Mouse (Mus musculus) neural tube, embryonic 10.5 days (tissue): ENCODE results near the gene Ccdc188.
A peak's percentile ranks its signal among the peaks of the same experiment; 100 is the strongest.

ENCODE experiments used
- DNase-seq: peaks from one replicate; pipeline ENCODE4 v3.0.0-alpha.2; 2017; ENCODE audit warnings: low spot score; ENCODE audit errors: extremely low spot score

Ccdc188 gene

DNA sequence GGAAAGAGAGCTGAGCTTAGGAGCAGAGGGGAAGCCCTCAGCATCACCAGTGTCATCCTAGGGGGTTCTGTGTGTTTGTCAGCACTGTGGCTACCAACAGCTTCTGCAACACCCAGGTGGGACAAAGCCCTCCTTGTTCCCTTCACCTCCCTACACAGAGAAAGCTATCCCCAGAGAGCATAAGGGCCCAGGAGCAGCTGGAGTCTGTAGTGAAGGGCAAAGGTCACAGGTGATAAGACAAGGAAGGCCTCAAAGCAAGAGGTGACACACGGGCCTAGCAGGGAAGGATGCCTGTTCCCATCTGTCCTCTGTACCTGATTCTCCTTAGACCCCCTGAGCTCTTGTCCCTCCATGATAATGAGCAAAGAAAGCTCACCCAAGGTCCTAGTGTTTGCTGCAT is 16.1 kb upstream of the Ccdc188 start:
- DNase-seq = no peak

DNA sequence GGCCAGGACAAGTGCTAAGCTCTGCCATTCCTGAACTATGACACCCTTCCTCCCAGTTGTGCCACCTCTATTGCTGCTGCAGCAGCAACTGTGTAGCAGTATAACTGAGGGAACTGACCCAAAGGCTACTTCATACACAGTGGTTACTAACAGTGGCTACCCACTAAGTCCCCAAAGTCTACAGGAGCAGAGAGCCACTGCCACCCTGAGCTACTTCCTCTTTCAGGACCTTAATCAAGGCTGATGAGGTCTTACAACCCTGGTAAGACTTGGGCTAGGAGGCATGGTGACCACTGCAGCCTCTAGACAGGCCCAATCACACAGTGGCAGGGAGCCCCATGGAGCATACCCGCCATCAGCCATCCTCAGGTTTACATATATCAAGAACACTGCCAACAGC is 15.6 kb upstream of the Ccdc188 start:
- no peak for DNase-seq

DNA sequence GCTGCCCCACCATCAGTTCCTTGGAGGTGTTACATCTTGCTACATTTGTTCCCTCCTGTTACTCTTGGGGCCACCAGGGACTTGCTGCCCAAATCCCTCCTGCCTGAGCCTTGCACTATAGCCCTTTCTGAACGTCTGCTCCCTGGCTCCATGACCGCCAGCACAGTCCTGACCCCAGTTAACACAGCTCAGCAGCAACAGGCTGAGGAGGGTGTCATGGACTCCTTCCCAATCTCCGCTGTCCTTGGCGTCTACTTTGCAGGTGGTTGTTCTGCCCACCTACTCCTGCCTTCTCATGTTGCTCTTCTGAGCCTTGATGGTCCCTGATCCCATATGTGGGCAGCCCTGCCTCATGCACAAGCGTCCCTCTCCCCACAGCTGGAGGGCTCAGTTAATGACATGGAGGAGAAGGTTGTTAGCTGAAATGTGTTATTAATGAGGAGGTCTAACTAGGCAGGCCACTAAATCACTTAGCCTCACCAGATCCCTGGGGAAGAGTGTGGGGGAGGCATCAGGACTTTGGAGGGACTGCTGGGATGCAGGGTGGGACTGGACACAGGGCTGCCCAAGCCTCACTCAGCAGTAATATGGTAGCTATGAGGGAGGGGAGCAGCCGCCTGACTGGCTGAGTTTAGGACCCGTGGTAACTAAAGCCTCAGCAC is 14.1 kb upstream of the Ccdc188 start:
- DNase-seq = no peak

DNA sequence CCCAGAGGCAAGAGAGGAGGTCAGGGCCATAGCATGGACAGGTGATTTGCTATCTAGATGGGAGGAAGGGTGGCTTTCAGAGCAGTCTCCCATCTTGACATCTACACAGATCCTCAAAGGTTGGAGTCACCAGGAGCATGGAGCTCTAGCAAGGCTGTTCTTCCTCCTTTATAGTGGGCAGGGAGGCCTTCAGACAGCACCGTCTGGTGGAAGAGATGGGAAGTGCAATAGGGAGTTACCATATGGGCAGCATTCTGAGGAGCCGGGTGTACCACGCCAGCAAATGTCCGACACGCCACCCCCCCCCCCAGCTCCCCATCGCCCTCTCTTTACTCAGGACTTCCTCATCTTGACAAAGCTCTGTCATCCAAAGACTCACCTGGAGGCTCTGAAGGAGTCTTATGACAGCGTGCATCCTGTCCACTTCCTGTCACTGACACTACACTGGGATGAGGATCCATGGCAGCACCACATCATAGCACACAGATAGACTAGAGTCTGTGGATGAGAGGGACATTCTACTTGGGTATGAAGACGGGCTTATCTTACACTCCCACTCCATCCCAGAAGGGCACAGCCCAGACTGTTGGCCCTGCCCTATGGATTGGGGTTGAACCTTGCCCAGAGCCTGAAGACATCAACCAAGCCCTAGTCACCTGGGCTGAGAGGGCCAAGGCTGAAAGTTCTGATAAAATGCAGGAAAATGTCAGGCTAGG is 6.8 kb upstream of the Ccdc188 start:
- peak; percentile 65 for DNase-seq

DNA sequence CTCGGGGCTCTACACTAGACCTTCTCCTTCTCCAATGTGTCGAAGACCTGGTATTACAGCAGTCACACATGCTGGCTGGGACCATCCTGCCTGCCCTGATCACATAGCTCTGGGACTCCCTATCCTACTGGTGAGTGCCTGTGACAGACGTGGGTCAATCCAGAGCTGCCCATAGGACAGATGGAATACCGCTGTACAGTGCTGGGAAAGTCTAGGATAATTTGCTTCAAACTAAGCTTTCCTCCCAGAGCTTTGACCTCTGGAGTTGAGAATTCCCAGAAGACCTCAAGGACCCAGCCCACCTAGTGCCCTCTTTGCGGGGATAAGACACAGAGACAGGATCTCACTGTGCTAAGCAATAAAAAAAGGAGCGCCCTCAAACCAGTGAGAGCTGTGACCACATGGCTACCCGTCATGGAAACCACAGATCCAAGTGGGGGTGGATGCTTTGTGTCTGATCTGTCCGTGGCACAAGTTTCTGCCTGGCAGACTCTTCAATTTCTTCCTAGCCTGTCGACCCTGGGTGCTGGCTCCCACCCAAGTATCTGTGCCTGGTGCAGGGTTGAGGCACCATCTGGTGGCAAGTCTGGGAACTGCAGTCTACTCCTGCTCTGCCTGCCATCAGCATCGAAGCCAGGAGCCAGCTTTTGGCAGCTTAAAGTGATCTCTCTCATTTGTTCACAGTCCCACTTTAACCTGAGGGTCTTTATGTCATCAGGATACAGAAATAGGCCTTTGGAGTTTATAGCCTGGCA is 6.1 kb upstream of the Ccdc188 start:
- peak; percentile 91 for DNase-seq

DNA sequence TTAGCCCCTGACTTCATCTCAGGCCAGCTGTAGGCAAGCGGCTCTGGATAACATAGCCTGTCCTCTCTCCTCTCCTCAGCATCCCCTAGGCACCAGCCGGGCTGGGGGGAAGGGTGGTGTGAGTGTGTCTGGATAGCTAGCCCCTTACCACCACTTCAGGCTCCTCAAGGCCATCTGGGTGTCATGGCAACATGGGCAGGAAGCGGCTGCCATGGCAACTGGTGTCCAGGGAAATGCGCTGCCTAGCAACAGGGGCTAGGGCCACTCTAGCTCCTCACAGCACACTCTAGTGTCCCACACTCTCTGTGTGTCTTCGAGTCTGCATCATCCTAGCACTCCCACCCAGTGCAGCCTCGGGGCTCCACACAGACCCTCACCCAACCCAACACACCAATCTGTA is 4.0 kb upstream of the Ccdc188 start:
- peak; percentile 85 for DNase-seq

DNA sequence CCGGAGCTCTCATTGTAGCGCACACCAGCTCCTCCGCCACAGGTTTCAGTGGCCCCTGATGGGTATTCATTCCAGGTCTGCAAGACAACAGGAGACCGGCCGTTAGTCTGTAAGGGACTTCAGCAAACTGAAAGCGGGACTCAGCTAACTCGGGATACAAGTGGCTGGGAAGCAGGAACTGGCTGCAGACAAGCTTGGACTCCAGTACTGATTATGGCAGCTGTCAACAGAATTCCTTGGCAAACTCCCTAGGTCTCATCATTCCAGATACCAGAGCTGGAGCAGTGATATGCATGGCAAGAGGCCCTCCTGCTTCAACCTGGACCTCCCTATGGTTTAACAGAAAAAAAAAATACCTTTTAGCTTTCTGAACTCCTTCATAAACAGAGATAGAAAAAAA is 2.8 kb upstream of the Ccdc188 start:
- DNase-seq = no peak

DNA sequence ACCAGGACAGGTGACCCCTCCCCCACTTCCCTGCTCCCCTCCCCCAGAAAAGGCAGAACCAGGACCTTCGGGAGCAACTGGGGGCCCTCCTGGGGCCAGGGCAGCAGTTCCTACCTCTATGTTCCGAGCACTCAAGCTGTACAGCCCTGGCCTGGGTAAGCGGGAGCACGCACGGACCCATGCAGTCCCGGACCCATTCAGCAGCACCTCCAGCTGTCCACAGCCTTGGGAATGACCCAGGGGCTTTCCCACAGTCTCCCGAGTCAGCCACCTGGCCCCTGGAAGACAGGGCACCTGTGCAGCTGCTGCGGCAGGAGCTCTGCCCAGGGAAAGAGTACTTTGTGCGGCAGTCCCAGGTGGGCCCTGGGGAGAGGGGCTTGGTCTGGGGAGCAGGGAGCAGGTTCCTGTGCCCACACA is 909 bp downstream of the Ccdc188 start:
- DNase-seq = no peak

DNA sequence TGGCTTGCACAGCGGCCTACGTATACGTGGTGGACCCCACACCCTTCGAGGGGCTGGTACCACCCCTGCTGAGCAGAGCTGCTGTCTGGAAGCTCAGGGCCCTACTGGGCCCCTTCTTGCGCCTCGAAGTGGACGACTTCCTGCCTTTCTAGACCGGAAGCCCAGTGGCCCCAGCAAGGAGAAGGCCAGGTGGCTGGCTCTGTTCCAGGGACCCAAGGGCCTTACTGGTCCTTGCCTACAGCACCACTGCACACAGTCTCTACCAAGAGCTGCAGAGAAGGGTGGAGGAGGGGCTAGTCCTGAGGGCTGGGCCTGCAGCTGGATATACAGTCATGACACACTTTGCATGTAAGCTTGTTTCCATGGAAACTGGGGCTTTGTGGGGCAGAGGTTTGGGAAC is 2.3 kb downstream of the Ccdc188 start:
- DNase-seq = no peak

DNA sequence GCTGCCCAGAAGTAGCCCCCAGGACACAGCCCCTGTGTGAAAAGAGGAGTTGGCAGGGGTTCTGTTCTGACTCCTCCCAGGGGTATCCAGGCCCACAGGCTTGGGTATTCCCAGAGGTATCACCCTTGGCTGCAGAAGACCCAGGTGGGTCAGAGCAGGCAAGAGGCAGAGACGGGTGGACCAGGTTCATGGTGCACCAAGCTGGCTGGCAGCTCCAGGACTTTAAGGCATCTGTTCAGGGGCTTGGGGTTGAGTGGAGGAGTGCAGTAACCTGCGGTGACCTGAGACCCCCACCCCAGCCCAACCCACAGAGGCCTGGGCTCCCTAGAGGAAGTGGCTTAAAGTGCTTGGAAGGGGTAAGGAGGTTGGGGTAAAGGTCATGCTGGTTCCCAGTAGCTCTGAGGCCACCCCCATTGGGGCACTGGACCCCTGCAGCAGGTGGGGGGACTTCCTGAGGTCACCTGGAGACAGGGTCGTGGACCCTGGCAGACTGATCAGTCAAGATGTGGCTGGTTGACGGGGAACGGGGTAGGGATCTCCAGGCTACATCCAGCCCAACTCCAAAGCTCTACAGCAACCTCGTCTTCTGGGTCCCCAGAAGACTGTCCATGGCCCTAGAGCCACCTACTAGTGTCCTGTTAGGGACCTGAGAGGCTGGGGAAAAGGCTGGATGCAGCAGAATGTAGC is 3.3 kb downstream of the Ccdc188 start:
- no peak for DNase-seq

DNA sequence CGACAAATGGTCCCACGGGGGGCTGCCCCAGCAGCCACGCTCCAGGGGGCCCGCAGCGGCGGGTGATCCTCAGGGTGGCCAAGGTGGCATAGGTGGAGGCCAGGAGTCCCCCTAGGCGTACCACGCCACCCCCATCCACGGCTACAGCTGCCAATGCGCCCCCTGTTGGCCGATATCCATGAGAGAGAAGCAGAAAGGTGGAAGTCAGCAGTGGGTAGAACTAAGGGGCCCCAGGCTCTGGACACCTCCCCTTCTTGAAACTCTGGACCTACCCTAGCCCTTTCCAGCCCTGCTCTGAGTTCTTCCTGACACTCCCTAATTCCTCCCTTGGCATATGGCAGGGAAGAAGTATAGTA is 3.8 kb downstream of the Ccdc188 start:
- DNase-seq = no peak

DNA sequence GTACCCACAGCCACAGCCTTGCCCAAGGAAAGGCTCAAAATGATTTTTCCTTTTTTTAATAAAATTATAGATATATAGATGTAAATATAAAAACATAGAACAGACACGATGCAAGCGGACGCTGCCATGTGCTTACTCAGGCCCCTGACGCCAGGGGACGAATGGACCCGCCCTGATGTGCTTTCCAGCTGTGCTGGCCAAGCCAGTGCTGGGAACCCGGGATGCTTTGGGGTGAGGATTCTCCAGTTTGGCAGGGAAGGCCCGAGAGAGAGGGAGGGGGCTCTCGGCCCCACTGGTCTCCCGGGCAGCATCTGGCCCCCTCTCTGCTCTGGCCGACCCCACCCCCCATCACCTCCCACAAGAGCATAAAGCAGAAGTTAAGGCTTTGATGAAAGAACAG is 4.5 kb downstream of the Ccdc188 start:
- no peak for DNase-seq

DNA sequence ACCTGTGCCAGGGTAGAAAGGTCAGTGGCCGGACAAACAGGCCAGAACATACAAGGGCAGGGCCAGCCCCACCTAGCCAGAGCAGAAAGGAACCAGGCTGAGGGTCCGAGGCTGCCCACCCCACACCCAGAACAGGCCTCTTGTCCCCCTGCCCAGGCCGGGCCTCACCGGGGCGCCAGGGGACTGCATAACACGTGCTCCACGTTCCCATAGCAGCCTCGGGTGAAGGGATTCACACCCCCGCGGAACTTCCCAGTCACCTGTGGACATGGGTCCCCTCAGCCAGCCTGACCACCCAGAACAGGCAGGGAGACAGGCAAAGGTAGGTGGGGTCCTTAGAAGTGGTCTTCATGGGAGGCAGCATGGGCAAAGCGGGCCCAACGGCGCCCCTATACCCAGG is 9.5 kb downstream of the Ccdc188 start:
- no peak for DNase-seq

DNA sequence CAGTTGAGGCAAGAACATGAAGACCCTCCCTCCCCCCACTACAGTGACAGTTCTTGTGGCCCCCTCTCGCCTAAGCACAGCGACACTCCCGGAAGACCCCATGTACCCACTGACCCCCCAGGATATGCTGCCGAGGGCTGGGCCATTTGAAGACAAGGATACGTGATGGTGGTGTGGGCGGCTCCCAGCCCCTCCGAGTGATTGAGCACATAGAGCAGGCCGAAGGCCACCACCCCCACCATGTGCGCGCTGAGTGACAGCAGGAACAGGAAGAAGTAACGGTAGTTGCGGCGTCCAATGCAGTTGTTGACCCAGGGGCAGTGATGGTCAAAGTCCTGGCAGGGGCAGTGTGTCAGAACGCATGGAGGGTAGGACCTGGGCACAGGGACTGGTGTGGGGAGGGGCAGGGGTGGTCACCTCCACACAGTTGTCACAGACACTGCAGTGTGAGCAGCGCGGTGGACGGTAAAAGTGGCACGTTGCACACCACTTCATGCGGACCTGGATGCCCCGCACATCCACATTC is 10.3 kb downstream of the Ccdc188 start:
- DNase-seq = no peak

DNA sequence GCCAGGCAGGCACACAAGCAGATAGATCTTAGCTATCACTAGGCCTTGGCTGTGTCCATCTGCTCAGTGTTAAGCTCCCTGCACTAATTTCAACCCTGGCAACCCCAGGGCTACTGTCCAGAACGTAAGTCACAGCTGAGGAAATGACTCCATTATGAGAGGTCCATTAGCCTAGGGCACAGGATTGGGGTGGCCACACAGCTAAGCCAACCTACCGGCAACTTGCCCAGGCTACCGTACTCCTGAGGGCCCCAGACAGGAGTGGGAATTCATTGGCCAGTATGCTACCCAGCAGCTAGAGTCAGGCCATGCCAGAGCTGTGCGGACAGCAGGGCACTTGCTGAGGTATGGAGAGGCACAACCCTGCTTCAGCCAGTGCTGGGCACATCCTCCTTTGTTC is 11.2 kb downstream of the Ccdc188 start:
- no peak for DNase-seq

DNA sequence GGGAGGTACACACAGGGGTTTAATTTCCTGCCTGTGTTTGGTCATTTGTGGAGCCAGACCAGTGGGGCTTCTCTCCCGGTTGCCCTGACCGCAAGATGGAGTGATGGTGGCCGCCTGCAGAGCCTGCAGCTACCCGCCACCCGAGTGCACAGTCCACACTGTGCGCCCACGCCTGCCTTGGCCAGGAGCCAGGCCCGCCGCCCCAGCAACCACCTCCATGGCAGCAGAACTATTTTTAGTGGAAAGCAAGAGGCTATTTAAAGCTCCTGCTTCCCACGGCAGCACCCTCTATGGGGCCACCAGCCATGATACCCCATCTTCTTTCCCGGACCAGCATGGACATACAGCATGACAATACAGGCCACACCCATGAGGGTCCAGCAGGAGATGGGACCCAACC is 11.9 kb downstream of the Ccdc188 start:
- DNase-seq = no peak

DNA sequence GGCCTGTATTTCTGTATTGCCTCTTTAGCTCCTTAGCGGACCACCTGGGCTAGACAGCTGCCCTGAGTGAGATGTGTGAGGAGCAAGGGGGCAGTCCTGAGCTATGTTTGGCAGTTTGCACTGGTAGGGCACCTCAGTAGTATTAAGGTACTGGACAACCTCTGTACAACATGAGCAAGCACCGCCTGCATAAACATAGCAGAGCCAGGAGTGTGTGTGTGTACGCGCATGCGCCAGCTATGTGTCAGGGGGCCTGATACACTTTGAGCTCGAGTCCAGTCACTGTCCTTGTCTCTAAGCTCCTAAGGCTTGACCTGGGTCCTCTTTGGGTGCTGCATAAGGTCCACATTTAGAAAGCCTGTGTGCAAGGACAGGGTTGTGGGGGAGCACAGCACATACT is 12.9 kb downstream of the Ccdc188 start:
- no peak for DNase-seq

DNA sequence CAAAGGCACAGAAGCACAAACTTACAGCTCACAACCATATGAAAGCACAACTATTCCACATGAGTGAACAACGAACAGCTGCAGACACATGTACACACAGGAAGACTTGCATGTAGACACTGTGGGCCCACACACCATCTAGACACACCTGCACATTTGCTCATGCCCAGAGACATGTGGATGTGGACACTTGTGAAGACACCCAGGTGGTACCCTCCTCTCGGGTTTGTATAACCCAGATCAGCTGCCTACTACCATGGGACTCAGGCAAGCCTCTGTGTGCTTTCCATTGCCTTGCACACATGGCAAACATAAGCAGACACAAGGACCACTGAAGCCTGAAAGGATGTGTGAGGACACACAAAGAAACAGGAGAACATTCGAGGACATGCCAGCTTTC is 13.4 kb downstream of the Ccdc188 start:
- no peak for DNase-seq

DNA sequence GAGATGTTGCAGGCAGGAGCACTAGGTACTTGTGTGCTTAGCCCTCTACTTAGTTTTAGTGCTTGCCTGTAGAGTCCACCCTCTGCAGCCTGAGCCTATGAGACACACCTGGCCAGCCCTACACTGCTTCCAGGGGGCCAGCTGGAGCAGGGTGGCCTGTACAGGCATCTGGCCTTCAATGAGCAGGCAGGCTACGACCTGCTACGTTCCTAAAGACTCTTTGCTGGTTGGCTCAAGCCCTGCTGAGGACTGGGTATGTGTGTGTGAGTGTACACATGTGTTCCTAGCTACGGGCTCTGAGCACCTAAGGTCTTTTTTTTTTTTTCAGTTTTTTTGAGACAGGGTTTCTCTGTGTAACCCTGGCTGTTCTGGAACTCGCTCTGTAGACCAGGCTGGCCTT is 13.8 kb downstream of the Ccdc188 start:
- DNase-seq = no peak

DNA sequence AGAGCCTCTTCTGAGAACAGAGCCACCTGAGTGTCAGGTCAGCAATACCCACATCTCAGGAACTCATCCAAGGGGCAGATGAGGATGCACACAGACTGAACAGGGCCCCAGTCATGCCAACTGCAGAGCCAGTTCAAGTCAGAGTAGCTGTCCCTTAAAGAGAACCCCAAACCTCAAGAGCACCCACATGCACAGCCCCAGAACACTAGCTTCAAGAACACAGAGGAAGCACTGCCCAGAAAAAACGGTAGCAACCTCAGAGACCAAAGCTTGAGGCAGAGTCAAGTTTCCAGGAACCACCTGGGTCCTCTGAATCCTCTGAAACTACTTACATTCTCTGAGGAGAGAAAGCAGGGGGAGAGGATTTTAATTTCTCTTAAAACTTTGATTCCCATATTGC is 15.8 kb downstream of the Ccdc188 start:
- DNase-seq = no peak

DNA sequence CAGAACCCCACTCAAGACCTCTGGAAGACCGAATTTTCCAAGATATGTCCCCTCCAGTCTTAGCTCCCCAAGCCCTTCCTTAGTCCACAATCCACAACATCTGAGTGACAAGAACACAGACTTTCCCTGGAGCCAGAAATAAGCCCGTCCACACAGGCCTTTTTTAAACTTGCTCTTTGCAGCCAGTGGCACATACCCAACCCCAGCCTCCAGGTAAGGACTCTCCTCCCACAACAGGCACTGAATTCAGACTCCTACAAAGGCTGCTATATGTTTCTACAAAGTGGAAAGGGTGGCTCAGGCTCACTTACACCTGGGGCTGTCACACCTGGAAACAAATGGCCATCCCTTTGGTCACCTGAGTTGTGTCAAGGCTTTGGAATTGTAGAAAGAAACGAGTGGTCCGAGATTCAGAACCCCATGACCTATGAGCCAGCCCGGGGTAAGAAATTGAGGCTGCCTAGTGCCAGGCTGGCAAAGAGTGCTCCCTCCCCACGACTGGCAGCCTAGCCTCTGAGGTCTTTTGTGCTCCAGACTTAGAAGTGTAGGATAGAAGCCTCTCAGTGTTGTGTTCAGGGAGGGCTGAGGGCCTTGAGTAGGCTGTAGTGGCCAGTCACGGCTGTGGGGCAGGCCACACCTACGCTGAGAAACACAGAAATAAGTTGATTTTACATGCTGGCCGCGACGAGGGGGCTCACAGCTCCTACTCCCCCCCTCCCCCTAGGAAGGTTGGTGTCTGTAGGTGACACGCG is 16.4 kb downstream of the Ccdc188 start:
- no peak for DNase-seq
